Mouse (Mus musculus) fat pad, adult 2 months (tissue): ENCODE data around the gene Map6d1.

Experiments
- DNase-seq: peaks from one replicate; pipeline ENCODE4 v3.0.0-alpha.2; 2011; ENCODE audit warnings: low read depth, low spot score; ENCODE audit errors: extremely low read depth

Map6d1 gene

DNA sequence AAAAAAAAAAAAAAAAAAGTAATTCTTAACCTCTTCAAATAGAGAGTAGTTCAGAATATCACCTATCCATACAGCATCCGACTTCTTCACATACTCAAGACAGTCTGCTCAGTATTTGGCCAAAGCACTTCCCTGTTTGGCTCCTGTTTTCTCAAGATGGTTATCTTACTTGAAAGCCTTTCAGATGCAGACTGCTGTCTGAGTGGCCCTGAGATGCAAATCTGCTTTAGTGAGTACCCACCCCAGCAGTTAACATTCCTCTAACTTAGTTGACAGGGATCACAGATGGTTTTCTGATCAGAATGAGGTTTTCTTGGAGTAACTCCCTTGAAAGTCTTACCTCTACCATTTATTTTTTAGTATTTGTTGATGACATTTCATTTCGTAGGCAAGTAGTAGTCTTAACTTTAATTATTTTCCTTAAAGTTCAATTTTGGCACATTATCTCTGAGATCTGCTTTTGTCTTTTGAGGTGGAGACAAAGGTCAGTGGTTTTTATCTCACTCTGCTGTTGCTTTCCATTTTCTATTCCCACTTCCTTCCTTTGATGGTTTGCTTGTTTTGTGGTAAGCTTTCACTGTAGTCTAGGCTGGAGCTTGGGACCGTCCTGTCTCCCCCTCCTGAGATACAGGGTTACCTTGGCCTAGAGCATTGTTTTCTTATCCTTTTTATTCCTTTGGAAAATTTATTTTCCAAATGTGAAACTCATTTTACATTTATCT is 49.8 kb downstream of the Map6d1 start:
- no peak for DNase-seq

DNA sequence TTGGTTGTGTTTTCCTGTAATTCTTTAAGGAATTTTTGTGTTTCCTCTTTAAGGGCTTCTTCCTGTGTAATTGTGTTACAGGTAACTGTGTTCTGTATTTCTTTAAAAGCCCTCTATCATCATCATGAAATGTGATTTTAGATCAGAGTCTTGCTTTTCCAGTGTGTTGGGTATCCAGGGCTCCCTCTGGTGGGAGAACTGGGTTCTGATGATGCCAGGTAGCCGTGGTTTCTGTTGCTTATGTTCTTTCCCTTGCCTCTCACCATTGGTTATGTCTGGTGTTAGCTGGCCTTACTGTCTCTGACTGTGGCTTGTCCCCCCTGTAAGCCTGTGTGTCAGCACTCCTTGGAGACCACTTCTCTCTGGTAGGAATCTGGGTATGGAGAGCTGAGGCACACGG is 55.8 kb downstream of the Map6d1 start:
- DNase-seq, result no peak
